Mouse (Mus musculus) hindbrain, embryonic 13.5 days (tissue): ENCODE measurements at regions not wholly inside any gene's neighbourhood (a gene's known extent, or its start where the extent isn't known, plus 50 kb on each side); places are given as distances from the start of the nearest gene placed in this dataset.
A peak's percentile ranks its signal among the peaks of the same experiment; 100 is the strongest.

Source experiments
- ATAC-seq: fragments of 200-750 bp; cut with Nextera tagmentation; 2 replicates; pipeline ENCODE4 v1.8.0; 2017; ENCODE audit warnings: moderate TSS enrichment; ENCODE audit not compliant: low FRiP score
- H3K27ac ChIP-seq: fragments of 300-500 bp; sonication (generic); 2 replicates; pipeline ENCODE4 v1.5.1; 2015; ENCODE audit warnings: inconsistent platforms, mild to moderate bottlenecking, moderate library complexity
- H3K27me3 ChIP-seq: fragments of 300-500 bp; sonication (generic); 2 replicates; pipeline ENCODE4 v1.6.1; 2015; ENCODE audit warnings: mild to moderate bottlenecking, inconsistent platforms
- H3K36me3 ChIP-seq: fragments of 300-500 bp; sonication (generic); 2 replicates; pipeline ENCODE4 v1.6.1; 2015; ENCODE audit warnings: mild to moderate bottlenecking, inconsistent platforms
- H3K4me1 ChIP-seq: fragments of 300-500 bp; sonication (generic); replicated peaks from 2 replicates; pipeline ENCODE4 v1.6.1; 2015; ENCODE audit warnings: inconsistent platforms
- H3K4me2 ChIP-seq: fragments of 300-500 bp; sonication (generic); 2 replicates; pipeline ENCODE4 v1.6.1; 2015; ENCODE audit warnings: inconsistent platforms, mild to moderate bottlenecking, moderate library complexity
- H3K4me3 ChIP-seq: fragments of 300-500 bp; sonication (generic); 2 replicates; pipeline ENCODE4 v1.5.1; 2015; ENCODE audit warnings: mild to moderate bottlenecking, inconsistent platforms
- H3K9ac ChIP-seq: fragments of 300-500 bp; sonication (generic); 2 replicates; pipeline ENCODE4 v1.6.1; 2015; ENCODE audit warnings: mild to moderate bottlenecking, inconsistent platforms
- H3K9me3 ChIP-seq: fragments of 300-500 bp; sonication (generic); 2 replicates; pipeline ENCODE4 v1.6.1; 2016; ENCODE audit warnings: inconsistent platforms
- WGBS: fragments of 180-500 bp; shearing (Covaris S2); methylation state at CpG from one replicate; pipeline ENCODE4 v1.1.7; 2015; 5-methylcytosine and 5-hydroxymethylcytosine counted together

- 61% methylated on average over 5 of the region's 5 CpGs for WGBS
- H3K9me3 ChIP-seq = no peaks in the 10 kb centered on the region
- 0 out of 2 replicates have a peak, but pooled peaks cover 3% of the 10 kb centered on the region for H3K4me1 ChIP-seq
- H3K36me3 ChIP-seq = no peaks in the 10 kb centered on the region
- no peak overlapping the region for H3K4me2 ChIP-seq
- no peak overlapping the region for H3K9ac ChIP-seq
- H3K27me3 ChIP-seq = no peaks in the 10 kb centered on the region
- ATAC-seq = 0 out of 2 replicates have a peak, but pooled peaks have one; percentile 43
- H3K4me3 ChIP-seq = no peak overlapping the region
- no peak overlapping the region for H3K27ac ChIP-seq
Observed at GRCm38 (mm10) chr2:9464818-9465217, 416.2 kb upstream of the 4930412O13Rik start.

- WGBS = 90% methylated on average over 2 of the region's 2 CpGs
- no peaks in the 10 kb centered on the region for H3K36me3 ChIP-seq
Observed at GRCm38 (mm10) chr2:9467573-9467972, 413.5 kb upstream of the 4930412O13Rik start.

GRCm38 (mm10) chr2:9468651-9469050 is 412.4 kb upstream of the 4930412O13Rik start:
- Histone ChIP-seq H3K4me1 (0 out of 2 replicates have a peak, but pooled peaks cover 3% of the 10 kb centered on the region), H3K4me2 (no peak overlapping the region), H3K27me3 (no peaks in the 10 kb centered on the region), H3K9ac (no peak overlapping the region), H3K27ac (no peak overlapping the region), H3K36me3 (no peaks in the 10 kb centered on the region), H3K4me3 (no peak overlapping the region), H3K9me3 (no peaks in the 10 kb centered on the region)
- 85% methylated on average over 3 of the region's 3 CpGs for WGBS
- ATAC-seq = no peak

More at GRCm38 (mm10) chr2:9467573-9467972, 413.5 kb upstream of the 4930412O13Rik start:
- ATAC-seq = no peak
- H3K4me3 ChIP-seq = no peak overlapping the region
- H3K9me3 ChIP-seq = no peaks in the 10 kb centered on the region
- no peak overlapping the region for H3K4me2 ChIP-seq
- H3K9ac ChIP-seq = no peak overlapping the region
- H3K27ac ChIP-seq = no peak overlapping the region
- H3K27me3 ChIP-seq = no peaks in the 10 kb centered on the region
- 0 out of 2 replicates have a peak, but pooled peaks cover 3% of the 10 kb centered on the region for H3K4me1 ChIP-seq

- no peak overlapping the region for H3K27ac ChIP-seq
- H3K4me3 ChIP-seq = no peak overlapping the region
- no peaks in the 10 kb centered on the region for H3K9me3 ChIP-seq
- H3K27me3 ChIP-seq = no peaks in the 10 kb centered on the region
- 66% methylated on average over 7 of the region's 7 CpGs for WGBS
- no peaks in the 10 kb centered on the region for H3K4me1 ChIP-seq
- ATAC-seq = no peak
- H3K4me2 ChIP-seq = no peak overlapping the region
- no peak overlapping the region for H3K9ac ChIP-seq
- no peaks in the 10 kb centered on the region for H3K36me3 ChIP-seq
Observed at GRCm38 (mm10) chr2:9481678-9482345, 399.2 kb upstream of the 4930412O13Rik start.

- H3K27me3 ChIP-seq = no peaks in the 10 kb centered on the region
- no peak for ATAC-seq
- H3K9me3 ChIP-seq = no peaks in the 10 kb centered on the region
- no peak overlapping the region for H3K4me2 ChIP-seq
- H3K9ac ChIP-seq = no peak overlapping the region
- no peak overlapping the region for H3K27ac ChIP-seq
- H3K36me3 ChIP-seq = no peaks in the 10 kb centered on the region
- no peaks in the 10 kb centered on the region for H3K4me1 ChIP-seq
- 94% methylated on average over 7 of the region's 7 CpGs for WGBS
- H3K4me3 ChIP-seq = no peak overlapping the region
Observed at GRCm38 (mm10) chr2:9487381-9487914, 393.6 kb upstream of the 4930412O13Rik start.

GRCm38 (mm10) chr2:9493606-9494145 is 387.4 kb upstream of the 4930412O13Rik start:
- WGBS = 53% methylated on average over 6 of the region's 6 CpGs
- Histone ChIP-seq H3K9me3 (no peaks in the 10 kb centered on the region), H3K4me3 (no peak overlapping the region), H3K27me3 (no peaks in the 10 kb centered on the region), H3K27ac (no peak overlapping the region), H3K4me2 (no peak overlapping the region), H3K9ac (no peak overlapping the region), H3K4me1 (no peaks in the 10 kb centered on the region), H3K36me3 (no peaks in the 10 kb centered on the region)
- no peak for ATAC-seq

- Histone ChIP-seq H3K27me3 (no peaks in the 10 kb centered on the region), H3K36me3 (no peaks in the 10 kb centered on the region), H3K27ac (no peak overlapping the region), H3K4me2 (no peak overlapping the region), H3K9me3 (no peaks in the 10 kb centered on the region), H3K9ac (no peak overlapping the region), H3K4me1 (peaks cover 3% of the 10 kb centered on the region; the same call in 1 of the 2 replicates), H3K4me3 (no peak overlapping the region)
- WGBS = 92% methylated on average over 1 of the region's 1 CpGs
- ATAC-seq = no peak
Observed at GRCm38 (mm10) chr2:9520045-9520444, 361.0 kb upstream of the 4930412O13Rik start.

GRCm38 (mm10) chr2:9525910-9526309 is 355.1 kb upstream of the 4930412O13Rik start:
- H3K27ac ChIP-seq = no peak overlapping the region
- no peak for ATAC-seq
- H3K27me3 ChIP-seq = no peaks in the 10 kb centered on the region
- no peaks in the 10 kb centered on the region for H3K4me1 ChIP-seq
- no peak overlapping the region for H3K4me2 ChIP-seq
- H3K9me3 ChIP-seq = no peaks in the 10 kb centered on the region
- H3K9ac ChIP-seq = no peak overlapping the region
- no peaks in the 10 kb centered on the region for H3K36me3 ChIP-seq
- H3K4me3 ChIP-seq = no peak overlapping the region
- 87% methylated on average over 3 of the region's 3 CpGs for WGBS

- Histone ChIP-seq H3K36me3 (no peaks in the 10 kb centered on the region), H3K27ac (no peak overlapping the region), H3K4me2 (no peak overlapping the region), H3K9me3 (no peaks in the 10 kb centered on the region), H3K4me3 (no peak overlapping the region), H3K27me3 (no peaks in the 10 kb centered on the region), H3K4me1 (no peaks in the 10 kb centered on the region), H3K9ac (no peak overlapping the region)
- ATAC-seq = no peak
- WGBS = 76% methylated on average over 2 of the region's 2 CpGs
Observed at GRCm38 (mm10) chr2:9535141-9535658, 345.9 kb upstream of the 4930412O13Rik start.

GRCm38 (mm10) chr2:9547771-9548590 is 333.1 kb upstream of the 4930412O13Rik start:
- ATAC-seq = no peak
- Histone ChIP-seq H3K9ac (no peak overlapping the region), H3K36me3 (no peaks in the 10 kb centered on the region), H3K4me1 (no peaks in the 10 kb centered on the region), H3K4me2 (no peak overlapping the region), H3K9me3 (no peaks in the 10 kb centered on the region), H3K4me3 (no peak overlapping the region), H3K27ac (no peak overlapping the region), H3K27me3 (no peaks in the 10 kb centered on the region)
- 80% methylated on average over 10 of the region's 10 CpGs for WGBS

GRCm38 (mm10) chr2:9553313-9553712 is 327.7 kb upstream of the 4930412O13Rik start:
- H3K4me1 ChIP-seq = no peaks in the 10 kb centered on the region

GRCm38 (mm10) chr2:9564487-9565043 is 316.5 kb upstream of the 4930412O13Rik start:
- H3K9me3 ChIP-seq = no peaks in the 10 kb centered on the region
- no peaks in the 10 kb centered on the region for H3K36me3 ChIP-seq
- no peak overlapping the region for H3K4me2 ChIP-seq
- no peak for ATAC-seq
- no peaks in the 10 kb centered on the region for H3K4me1 ChIP-seq
- WGBS = 60% methylated on average over 6 of the region's 6 CpGs
- H3K9ac ChIP-seq = no peak overlapping the region
- no peak overlapping the region for H3K4me3 ChIP-seq
- H3K27ac ChIP-seq = no peak overlapping the region
- H3K27me3 ChIP-seq = no peaks in the 10 kb centered on the region

More at GRCm38 (mm10) chr2:9553313-9553712, 327.7 kb upstream of the 4930412O13Rik start:
- Histone ChIP-seq H3K9me3 (no peaks in the 10 kb centered on the region), H3K27ac (no peak overlapping the region), H3K4me3 (no peak overlapping the region), H3K36me3 (no peaks in the 10 kb centered on the region), H3K27me3 (no peaks in the 10 kb centered on the region), H3K4me2 (no peak overlapping the region), H3K9ac (no peak overlapping the region)
- no peak for ATAC-seq
